Mouse (Mus musculus) CD4-positive helper T cell, adult 2 months (primary cell): Measurements from ENCODE around the gene Top1.

Source experiments
- DNase-seq: peaks from one replicate; pipeline ENCODE4 v3.0.0-alpha.2; 2012; ENCODE audit warnings: low read depth, missing footprints, low spot score

The Top1 gene

GRCm38 (mm10) chr2:160741580-160741979 is 95.9 kb downstream of the Top1 start:
- peak; percentile 45 for DNase-seq

- peak; percentile 63 for DNase-seq
Measured at GRCm38 (mm10) chr2:160742161-160742609, 96.5 kb downstream of the Top1 start.

- peak; percentile 32 for DNase-seq
Measured at GRCm38 (mm10) chr2:160744040-160744822, 98.5 kb downstream of the Top1 start.

- no peak for DNase-seq
Measured at GRCm38 (mm10) chr2:160744823-160745210, 99.1 kb downstream of the Top1 start.

GRCm38 (mm10) chr2:160745497-160745896 is 99.8 kb downstream of the Top1 start:
- peak; percentile 64 for DNase-seq

- DNase-seq, result peak; percentile 58
Measured at GRCm38 (mm10) chr2:160746637-160747036, 100.9 kb downstream of the Top1 start.

- no peak for DNase-seq
Measured at GRCm38 (mm10) chr2:160747075-160747474, 101.4 kb downstream of the Top1 start.

- peak; percentile 85 for DNase-seq
Measured at GRCm38 (mm10) chr2:160756583-160757203, 111.0 kb downstream of the Top1 start.

- no peak for DNase-seq
Measured at GRCm38 (mm10) chr2:160760433-160761184, 114.9 kb downstream of the Top1 start.

- peak; percentile 62 for DNase-seq
Measured at GRCm38 (mm10) chr2:160763816-160764215, 118.1 kb downstream of the Top1 start.

GRCm38 (mm10) chr2:160764386-160764785 is 118.7 kb downstream of the Top1 start:
- DNase-seq, result no peak

- DNase-seq, result no peak
Measured at GRCm38 (mm10) chr2:160765096-160765495, 119.4 kb downstream of the Top1 start.

GRCm38 (mm10) chr2:160766371-160766771 is 120.7 kb downstream of the Top1 start:
- DNase-seq, result no peak

GRCm38 (mm10) chr2:160767201-160767600 is 121.5 kb downstream of the Top1 start:
- no peak for DNase-seq

GRCm38 (mm10) chr2:160768097-160768695 is 122.5 kb downstream of the Top1 start:
- DNase-seq, result no peak

GRCm38 (mm10) chr2:160768997-160769396 is 123.3 kb downstream of the Top1 start:
- DNase-seq, result no peak

GRCm38 (mm10) chr2:160770409-160770808 is 124.7 kb downstream of the Top1 start:
- no peak for DNase-seq

- DNase-seq, result no peak
Measured at GRCm38 (mm10) chr2:160770871-160771270, 125.2 kb downstream of the Top1 start.

GRCm38 (mm10) chr2:160771325-160772276 is 125.9 kb downstream of the Top1 start:
- DNase-seq, result no peak
